Mouse (Mus musculus): Measurements from ENCODE around the gene D330045A20Rik. TPM values are rescaled to one million over a fixed set of nuclear protein-coding genes. Genes with fewer than 3 reads are reported as not detected.
"Not testable (repeated sequence)": the region's sequence is repeated elsewhere in the genome, so short reads cannot be mapped to it uniquely, and the experiment has no call there.

D330045A20Rik gene
- 0.97 and 1.1 TPM in 2 replicates for polyA plus RNA-seq (2015; fragmentation: Nextera tagmentation; extraction: Ambion mirVana)

DNA sequence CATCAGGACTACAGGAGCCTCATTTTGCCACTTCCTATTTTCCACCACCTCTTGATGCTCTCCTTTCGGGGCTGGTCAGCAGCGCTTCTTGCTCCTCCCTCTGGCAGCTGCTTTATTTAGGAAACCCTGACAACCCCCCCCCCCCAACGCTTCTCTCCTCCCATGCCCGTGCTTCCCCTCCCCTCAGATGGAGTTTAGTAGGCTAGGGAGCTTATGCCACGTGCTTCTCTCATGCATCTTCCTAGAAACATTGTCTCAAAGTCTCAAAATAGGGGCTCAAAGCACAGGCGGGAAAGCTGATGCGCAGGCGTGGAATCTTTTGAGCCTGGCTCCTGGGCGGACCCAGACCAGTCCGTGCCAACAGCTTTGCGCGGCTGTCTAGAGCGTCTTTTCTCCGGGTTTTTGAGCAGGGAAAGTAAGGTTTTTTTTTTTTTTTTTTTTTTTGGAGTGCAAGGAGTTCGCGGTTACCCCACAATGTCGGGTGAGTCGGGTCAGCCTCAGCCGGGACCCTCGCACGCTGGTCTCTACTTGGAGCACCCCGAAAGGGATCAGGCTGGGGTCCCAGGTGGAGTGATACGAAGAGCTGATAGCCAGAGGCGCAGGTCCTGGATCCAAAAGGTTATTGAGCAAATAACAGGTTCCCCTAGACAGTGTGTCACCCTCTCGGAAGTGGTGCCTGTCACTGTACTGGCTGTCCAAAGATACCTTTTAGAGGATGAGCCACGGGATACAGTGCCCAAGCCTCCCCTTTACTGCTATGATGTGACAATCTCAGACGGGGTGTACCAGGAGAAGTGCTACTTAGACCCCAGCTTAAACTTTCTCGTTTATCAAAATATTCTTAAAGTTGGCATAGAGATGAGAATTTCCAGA, at the start of gene D330045A20Rik:
Gene D330045A20Rik (plus strand): TSS at position 346 of the 873 bp plus-strand sequence.
- H3K9me3 ChIP-seq: no peaks in the 10 kb centered on the region
- H3K4me1 ChIP-seq: no peaks in the 10 kb centered on the region
- peak within 1 kb of the TSS; percentile 36 for H3K4me3 ChIP-seq
- WGBS: 28% methylated on average over 28 of the region's 28 CpGs
- peak within 1 kb of the TSS; percentile 59 for H3K4me2 ChIP-seq
- H3K36me3 ChIP-seq: no peaks in the 10 kb centered on the region
- ATAC-seq (ENCODE audit: insufficient number of reproducible peaks, insufficient read depth, low FRiP score, low TSS enrichment, low read depth): no peak
- H3K27me3 ChIP-seq: peaks cover 26% of the 10 kb centered on the region
- H3K9ac ChIP-seq: 0 out of 2 replicates have a peak within 1 kb of the TSS, but pooled peaks have one; percentile 27
- no peak within 1 kb of the TSS for H3K27ac ChIP-seq

DNA sequence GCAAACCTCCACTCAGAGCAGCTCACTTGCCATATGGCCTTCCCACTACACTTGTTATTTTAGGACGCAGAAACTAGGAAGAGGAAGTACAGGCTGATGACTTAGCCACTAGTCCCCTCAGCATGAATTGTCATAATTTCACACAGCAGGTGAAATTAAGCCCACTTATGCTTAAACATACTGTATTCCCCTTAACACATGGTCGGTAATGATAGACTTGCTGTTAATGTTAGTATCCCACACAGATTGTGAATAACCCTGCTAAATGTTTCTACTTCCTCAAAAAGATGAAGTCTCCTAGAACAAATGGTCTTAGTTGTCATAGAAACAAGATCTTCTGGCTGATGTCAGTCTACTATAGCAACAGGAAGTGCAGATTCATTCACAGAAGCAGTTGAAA, 47.6 kb upstream of the D330045A20Rik start:
- WGBS: 70% methylated on average over 2 of the region's 2 CpGs
- Histone ChIP-seq H3K9ac (no peak overlapping the region), H3K4me3 (no peak overlapping the region), H3K9me3 (no peaks in the 10 kb centered on the region), H3K4me1 (no peaks in the 10 kb centered on the region), H3K27me3 (peaks cover 16% of the 10 kb centered on the region), H3K27ac (no peak overlapping the region), H3K36me3 (no peaks in the 10 kb centered on the region), H3K4me2 (no peak overlapping the region)
- no peak for ATAC-seq (ENCODE audit: insufficient number of reproducible peaks, insufficient read depth, low FRiP score, low TSS enrichment, low read depth)

DNA sequence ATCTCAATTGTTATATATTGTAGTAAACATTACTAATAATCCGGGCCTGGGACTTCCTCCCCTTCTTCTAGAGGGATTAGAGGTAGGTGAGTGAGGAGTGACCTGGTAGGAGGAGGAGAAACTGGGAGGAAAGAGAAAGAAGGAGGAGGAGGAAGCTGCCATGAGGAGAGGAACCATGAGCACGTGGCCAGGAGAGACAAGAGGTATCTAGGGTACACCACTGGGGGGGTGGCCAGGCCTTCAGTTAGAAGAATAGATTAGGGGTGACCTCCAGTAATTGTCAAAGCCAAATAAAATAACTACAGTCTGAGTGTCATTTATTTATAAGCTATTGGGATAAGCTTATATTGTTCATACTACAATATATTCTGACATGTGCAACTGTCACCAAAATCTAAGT, 45.0 kb upstream of the D330045A20Rik start:
- Histone ChIP-seq H3K4me3 (no peak overlapping the region), H3K27ac (no peak overlapping the region), H3K4me2 (no peak overlapping the region), H3K27me3 (peaks cover 14% of the 10 kb centered on the region), H3K9me3 (no peaks in the 10 kb centered on the region), H3K36me3 (no peaks in the 10 kb centered on the region), H3K4me1 (no peaks in the 10 kb centered on the region), H3K9ac (no peak overlapping the region)
- 54% methylated on average over 2 of the region's 2 CpGs for WGBS
- no peak for ATAC-seq (ENCODE audit: insufficient number of reproducible peaks, insufficient read depth, low FRiP score, low TSS enrichment, low read depth)

DNA sequence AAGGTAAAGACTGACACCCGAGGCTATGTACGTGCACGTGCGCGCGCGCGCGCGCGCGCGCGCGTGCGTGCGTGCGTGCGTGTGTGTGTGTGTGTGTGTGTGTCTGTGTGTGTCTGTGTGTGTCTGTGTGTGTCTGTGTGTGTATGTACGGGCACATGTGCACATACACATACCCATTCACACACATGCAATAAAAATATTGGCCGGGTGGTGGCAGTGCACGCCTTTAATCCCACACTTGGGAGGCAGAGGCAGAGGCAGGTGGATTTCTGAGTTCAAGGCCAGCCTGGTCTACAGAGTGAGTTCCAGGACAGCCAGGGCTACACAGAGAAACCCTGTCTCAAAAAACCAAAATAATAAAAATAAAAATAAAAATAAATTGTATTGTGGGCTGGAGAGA, 39.1 kb upstream of the D330045A20Rik start:
- not testable (repeated sequence) for H3K36me3 ChIP-seq; H3K27me3 ChIP-seq; ATAC-seq (ENCODE audit: insufficient number of reproducible peaks, insufficient read depth, low FRiP score, low TSS enrichment, low read depth); H3K27ac ChIP-seq; H3K9ac ChIP-seq; H3K4me2 ChIP-seq; H3K4me3 ChIP-seq; H3K9me3 ChIP-seq; H3K4me1 ChIP-seq
- WGBS: 95% methylated on average over 22 of the region's 22 CpGs

DNA sequence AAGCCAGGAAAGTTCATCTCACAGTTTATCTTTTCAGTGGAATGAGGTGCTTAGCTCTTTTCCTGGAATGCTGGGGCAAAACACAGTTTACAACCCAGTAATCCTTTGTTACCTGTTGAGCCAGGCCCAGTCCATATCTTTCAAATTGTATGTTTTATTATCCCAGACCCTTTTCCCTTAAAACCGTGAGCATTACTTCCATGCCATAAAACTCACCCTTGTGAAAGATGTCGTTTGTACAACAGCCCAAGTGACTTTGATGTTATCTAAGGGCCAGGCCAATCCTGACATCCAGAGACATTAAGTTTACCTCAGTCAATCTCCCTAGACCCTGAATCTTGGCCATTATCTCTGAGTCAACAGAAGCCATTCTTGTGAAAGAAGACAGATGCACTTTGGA, 23.4 kb upstream of the D330045A20Rik start:
- no peak for ATAC-seq (ENCODE audit: insufficient number of reproducible peaks, insufficient read depth, low FRiP score, low TSS enrichment, low read depth)
- no peaks in the 10 kb centered on the region for H3K36me3 ChIP-seq
- H3K27me3 ChIP-seq: no peaks in the 10 kb centered on the region
- no peaks in the 10 kb centered on the region for H3K9me3 ChIP-seq
- WGBS: 60% methylated on average over 2 of the region's 2 CpGs
- no peaks in the 10 kb centered on the region for H3K4me1 ChIP-seq
- no peak overlapping the region for H3K4me2 ChIP-seq
- no peak overlapping the region for H3K4me3 ChIP-seq
- H3K9ac ChIP-seq: no peak overlapping the region
- H3K27ac ChIP-seq: no peak overlapping the region

DNA sequence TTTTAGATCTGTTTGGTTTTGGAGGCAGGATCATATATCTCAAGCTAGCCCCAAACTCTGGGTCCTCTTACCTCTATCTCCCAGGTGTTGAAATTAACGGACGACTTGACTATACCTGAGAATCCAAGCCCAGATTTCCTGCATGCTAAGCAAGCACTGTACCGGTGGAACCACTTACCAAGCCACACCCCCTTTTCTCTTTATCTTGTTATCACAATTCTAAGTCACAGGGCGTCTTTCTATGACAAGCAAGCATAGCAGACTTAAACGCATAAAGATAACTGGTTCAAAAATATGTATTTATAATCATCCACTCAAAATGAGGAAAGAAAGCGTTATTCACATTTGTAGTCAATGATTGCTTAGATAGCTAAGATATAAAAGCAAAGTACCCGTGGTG, 1.9 kb downstream of the D330045A20Rik start:
- peaks cover 28% of the 10 kb centered on the region for H3K27me3 ChIP-seq
- H3K4me1 ChIP-seq: no peaks in the 10 kb centered on the region
- H3K4me3 ChIP-seq: no peak overlapping the region

DNA sequence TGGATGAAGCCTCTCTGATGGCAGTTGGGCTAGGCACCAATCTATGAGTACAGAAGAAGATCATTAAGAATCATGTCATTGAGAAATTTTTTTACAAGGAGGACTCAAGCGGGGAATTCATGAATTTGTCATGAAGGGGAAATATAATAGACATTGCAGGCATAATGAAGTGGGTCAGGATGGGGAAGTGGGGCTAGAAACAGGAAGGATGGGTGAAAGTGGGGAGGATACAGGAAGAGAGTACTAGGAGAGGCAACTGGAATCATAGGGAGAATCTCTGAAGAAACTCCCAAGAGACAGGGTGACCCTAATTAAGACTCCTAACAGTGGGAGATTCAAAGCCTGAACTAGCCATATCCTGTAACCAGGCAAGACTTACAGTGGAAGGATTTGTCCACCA, 4.8 kb downstream of the D330045A20Rik start:
- WGBS: 84% methylated on average over 1 of the region's 1 CpGs
- H3K4me3 ChIP-seq: no peak overlapping the region
- H3K4me2 ChIP-seq: no peak overlapping the region
- no peak overlapping the region for H3K9ac ChIP-seq
- no peaks in the 10 kb centered on the region for H3K9me3 ChIP-seq
- no peak for ATAC-seq (ENCODE audit: insufficient number of reproducible peaks, insufficient read depth, low FRiP score, low TSS enrichment, low read depth)
- H3K4me1 ChIP-seq: no peaks in the 10 kb centered on the region
- no peaks in the 10 kb centered on the region for H3K36me3 ChIP-seq
- H3K27me3 ChIP-seq: peaks cover 16% of the 10 kb centered on the region
- H3K27ac ChIP-seq: no peak overlapping the region

More for the DNA sequence above, 1.9 kb downstream of the D330045A20Rik start:
- Histone ChIP-seq H3K36me3 (no peaks in the 10 kb centered on the region), H3K4me2 (no peak overlapping the region), H3K9me3 (no peaks in the 10 kb centered on the region), H3K9ac (no peak overlapping the region), H3K27ac (no peak overlapping the region)
- ATAC-seq (ENCODE audit: insufficient number of reproducible peaks, insufficient read depth, low FRiP score, low TSS enrichment, low read depth): no peak
- WGBS: 56% methylated on average over 7 of the region's 7 CpGs

DNA sequence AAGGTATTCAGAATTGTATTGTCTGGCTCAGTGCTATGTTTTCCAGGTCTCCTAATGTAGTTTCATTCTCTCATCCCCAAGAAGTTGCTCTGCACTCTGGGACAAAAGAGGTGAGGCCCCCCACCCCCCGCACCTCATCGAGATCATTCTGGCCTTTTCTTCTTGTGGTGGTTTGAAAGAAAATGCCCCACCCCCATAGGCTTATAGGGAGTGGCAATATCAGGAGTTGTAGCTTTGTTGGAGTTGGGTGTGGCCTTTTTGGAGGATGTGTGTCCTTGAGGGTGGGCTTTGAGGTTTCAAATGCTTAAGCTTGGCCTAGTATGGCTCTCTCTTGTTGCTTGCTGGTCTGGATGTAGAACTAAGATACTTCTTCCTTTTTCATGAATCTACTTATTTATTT, 36.0 kb downstream of the D330045A20Rik start:
- no peak overlapping the region for H3K4me2 ChIP-seq
- H3K27ac ChIP-seq: no peak overlapping the region
- H3K27me3 ChIP-seq: no peaks in the 10 kb centered on the region
- no peak for ATAC-seq (ENCODE audit: insufficient number of reproducible peaks, insufficient read depth, low FRiP score, low TSS enrichment, low read depth)
- no peak overlapping the region for H3K9ac ChIP-seq
- H3K4me3 ChIP-seq: no peak overlapping the region
- no peaks in the 10 kb centered on the region for H3K4me1 ChIP-seq
- H3K36me3 ChIP-seq: no peaks in the 10 kb centered on the region
- 87% methylated on average over 2 of the region's 2 CpGs for WGBS
- no peaks in the 10 kb centered on the region for H3K9me3 ChIP-seq

DNA sequence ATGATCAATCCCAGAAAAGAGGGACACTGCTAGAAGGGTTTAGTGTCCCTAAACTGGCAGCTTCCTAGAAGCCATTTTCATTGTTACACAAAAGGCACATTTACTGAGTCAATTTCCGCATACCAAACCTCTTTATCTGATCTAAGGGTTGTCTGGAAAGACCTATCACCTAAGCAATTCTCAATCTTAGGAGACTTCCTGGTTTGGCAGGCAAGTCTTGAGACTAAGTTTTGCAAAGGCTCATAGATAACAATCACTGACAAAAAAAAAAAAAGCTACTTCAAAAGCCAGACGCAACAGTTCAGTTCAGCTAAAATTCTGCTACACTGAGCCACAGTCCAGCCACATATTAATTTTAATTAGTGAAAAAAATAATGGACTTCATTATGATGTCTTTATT, 39.1 kb downstream of the D330045A20Rik start:
- H3K4me3 ChIP-seq: no peak overlapping the region
- H3K4me2 ChIP-seq: no peak overlapping the region
- no peak for ATAC-seq (ENCODE audit: insufficient number of reproducible peaks, insufficient read depth, low FRiP score, low TSS enrichment, low read depth)
- no peak overlapping the region for H3K9ac ChIP-seq
- no peaks in the 10 kb centered on the region for H3K36me3 ChIP-seq
- no peaks in the 10 kb centered on the region for H3K4me1 ChIP-seq
- no peak overlapping the region for H3K27ac ChIP-seq
- 83% methylated on average over 2 of the region's 2 CpGs for WGBS
- H3K27me3 ChIP-seq: no peaks in the 10 kb centered on the region
- H3K9me3 ChIP-seq: no peaks in the 10 kb centered on the region

DNA sequence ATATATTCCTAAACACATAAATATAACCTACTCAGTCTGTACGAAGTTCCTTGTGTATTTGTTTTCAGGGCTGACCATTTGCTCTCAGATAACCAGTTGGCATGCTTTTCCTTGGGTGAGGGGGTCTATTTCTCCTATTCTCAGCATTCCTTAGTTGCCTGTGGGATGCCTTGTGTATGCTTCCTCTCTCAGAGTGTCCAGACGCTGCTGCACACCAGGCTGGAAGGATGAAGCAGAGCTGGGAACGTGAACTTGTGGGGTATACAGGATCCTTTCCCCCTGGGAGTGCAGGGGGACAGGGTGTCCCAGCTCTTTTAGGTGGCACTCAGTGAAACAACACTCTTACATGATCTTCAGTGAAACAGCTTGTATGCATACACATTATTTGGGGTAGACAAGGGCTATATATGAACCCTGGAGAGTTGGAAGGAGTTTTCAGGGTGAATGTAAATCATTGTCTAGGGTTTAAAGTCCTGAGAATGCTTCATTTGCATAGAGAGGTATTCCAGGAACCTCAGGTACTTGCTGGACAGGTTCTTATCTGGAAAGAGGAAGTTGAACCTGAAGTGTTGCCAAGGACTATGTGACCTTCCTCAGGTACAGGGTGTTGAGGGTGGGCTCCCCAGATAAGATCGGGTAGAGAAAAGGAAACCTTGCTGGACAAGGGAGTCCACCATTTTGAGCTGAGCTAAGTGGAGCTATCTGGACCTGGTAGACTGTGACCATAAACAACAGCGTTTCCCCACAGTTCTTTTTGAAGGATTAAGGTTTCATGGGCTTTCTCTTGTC, 44.3 kb downstream of the D330045A20Rik start:
- Histone ChIP-seq H3K9me3 (no peaks in the 10 kb centered on the region), H3K27ac (no peak overlapping the region), H3K9ac (no peak overlapping the region), H3K4me1 (no peaks in the 10 kb centered on the region), H3K36me3 (no peaks in the 10 kb centered on the region), H3K4me2 (no peak overlapping the region), H3K4me3 (no peak overlapping the region), H3K27me3 (0 out of 2 replicates have a peak, but pooled peaks cover under 1% of the 10 kb centered on the region)
- 72% methylated on average over 5 of the region's 5 CpGs for WGBS
- ATAC-seq (ENCODE audit: insufficient number of reproducible peaks, insufficient read depth, low FRiP score, low TSS enrichment, low read depth): no peak

DNA sequence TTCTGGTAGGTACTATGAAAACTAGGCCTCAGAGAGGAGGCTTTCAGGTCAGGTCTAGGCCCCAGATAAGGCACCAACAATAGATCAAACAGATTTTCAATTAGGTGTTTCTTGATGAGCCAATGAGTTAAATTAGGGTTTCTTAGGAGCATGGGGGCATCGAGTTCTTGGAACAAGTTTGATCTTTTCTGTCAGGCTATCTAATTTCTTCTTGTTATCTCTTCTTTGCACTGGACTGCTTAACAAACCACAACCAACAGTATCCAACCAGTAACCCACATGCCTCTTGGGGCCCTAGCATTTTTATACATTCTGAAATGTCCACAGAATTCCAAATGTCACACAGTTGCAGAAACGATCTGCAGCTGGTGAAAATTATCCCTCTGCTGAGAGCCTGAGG, 45.6 kb downstream of the D330045A20Rik start:
- Histone ChIP-seq H3K27me3 (0 out of 2 replicates have a peak, but pooled peaks cover 3% of the 10 kb centered on the region), H3K9ac (no peak overlapping the region), H3K9me3 (no peaks in the 10 kb centered on the region), H3K36me3 (no peaks in the 10 kb centered on the region), H3K27ac (no peak overlapping the region), H3K4me3 (no peak overlapping the region), H3K4me1 (no peaks in the 10 kb centered on the region), H3K4me2 (no peak overlapping the region)
- WGBS: 61% methylated on average over 2 of the region's 2 CpGs
- ATAC-seq (ENCODE audit: insufficient number of reproducible peaks, insufficient read depth, low FRiP score, low TSS enrichment, low read depth): no peak

Measured in embryonic facial prominence, embryonic 13.5 days (tissue).